Mouse (Mus musculus) MEL (cell line): Measurements from ENCODE around the gene Fance. TPM values are rescaled to one million over a fixed set of nuclear protein-coding genes. Genes with fewer than 3 reads are reported as not detected.

Source experiments
- DNase-seq: peaks from one replicate; pipeline ENCODE4 v3.0.0; 2011; ENCODE audit warnings: low read depth, low spot score
- H3K27ac ChIP-seq: 2 replicates; pipeline ENCODE4 v1.5.1; 2012; ENCODE audit warnings: low read depth, mild to moderate bottlenecking, control low read depth, low read length, moderate library complexity; ENCODE audit not compliant: control insufficient read depth
- H3K27me3 ChIP-seq, 2 experiments: fragments of 150-350 bp in 1 of 2; sonication (generic) in 1 of 2; 2 replicates each; pipeline ENCODE4 v1.6.1; 2012; ENCODE audit warnings: low read length in 2 of 2, mild to moderate bottlenecking in 2 of 2, improper control_type of control experiment in 1 of 2, moderate library complexity in 1 of 2; ENCODE audit not compliant: insufficient read depth in 2 of 2, control insufficient read depth in 1 of 2
- H3K36me3 ChIP-seq, 2 experiments: 2 replicates each; pipeline ENCODE4 v1.6.1; 2012 to 2014; ENCODE audit warnings: low read length in 2 of 2, improper control_type of control experiment in 1 of 2, inconsistent platforms in 1 of 2, mild to moderate bottlenecking in 1 of 2; ENCODE audit not compliant: insufficient read depth in 2 of 2, control insufficient read depth in 1 of 2
- H3K4me1 ChIP-seq, 2 experiments: fragments of 150-350 bp in 1 of 2; sonication (generic) in 1 of 2; 2 replicates each; pipeline ENCODE4 v1.6.1; 2012; ENCODE audit warnings: low read length in 2 of 2, improper control_type of control experiment in 1 of 2, mild to moderate bottlenecking in 1 of 2; ENCODE audit not compliant: insufficient read depth in 2 of 2, control insufficient read depth in 1 of 2
- H3K4me3 ChIP-seq, 2 experiments: fragments of 150-350 bp in 1 of 2; sonication (generic) in 1 of 2; 2 replicates each; pipeline ENCODE4 v1.5.1; 2012; ENCODE audit warnings: low read depth in 2 of 2, low read length in 2 of 2, mild to moderate bottlenecking in 2 of 2, moderate library complexity in 2 of 2, control low read depth in 1 of 2, improper control_type of control experiment in 1 of 2; ENCODE audit not compliant: control insufficient read depth in 1 of 2, insufficient read depth in 1 of 2
- H3K79me2 ChIP-seq: 2 replicates; pipeline ENCODE4 v1.6.1; 2012; ENCODE audit warnings: mild to moderate bottlenecking, low read length, moderate library complexity; ENCODE audit not compliant: control insufficient read depth, poor library complexity, insufficient read depth
- H3K9ac ChIP-seq: 2 replicates; pipeline ENCODE4 v1.6.1; 2012; ENCODE audit warnings: low read depth, mild to moderate bottlenecking, control low read depth, low read length, moderate library complexity; ENCODE audit not compliant: control insufficient read depth, poor library complexity, severe bottlenecking
- H3K9me3 ChIP-seq: fragments of 150-350 bp; sonication (generic); replicated peaks from 2 replicates; pipeline ENCODE4 v1.6.1; 2012; ENCODE audit warnings: mild to moderate bottlenecking, low read length, improper control_type of control experiment, moderate library complexity; ENCODE audit not compliant: insufficient read depth
- BHLHE40 ChIP-seq: IDR thresholded peaks from 2 replicates; pipeline ENCODE4 v1.6.1; 2012; ENCODE audit warnings: low read depth, mild to moderate bottlenecking, inconsistent platforms, low read length, improper control_type of control experiment, borderline replicate concordance
- CHD1 ChIP-seq: IDR thresholded peaks from 2 replicates; pipeline ENCODE4 v1.6.1; 2012; ENCODE audit warnings: low read depth, mild to moderate bottlenecking, inconsistent platforms, low read length, improper control_type of control experiment
- CTCF ChIP-seq, 3 experiments: IDR thresholded peaks in 2 of 3; conservative IDR thresholded peaks in 1 of 3; 2 replicates each; pipeline ENCODE4 v1.5.1; 2011 to 2012; ENCODE audit warnings: low read length in 3 of 3, low read depth in 2 of 3, mild to moderate bottlenecking in 2 of 3, improper control_type of control experiment in 1 of 3, inconsistent platforms in 1 of 3, mixed read lengths in 1 of 3, moderate library complexity in 1 of 3; ENCODE audit not compliant: control insufficient read depth in 1 of 3, insufficient read depth in 1 of 3, poor library complexity in 1 of 3, severe bottlenecking in 1 of 3
- E2F4 ChIP-seq: IDR thresholded peaks from 2 replicates; pipeline ENCODE4 v1.6.1; 2011; ENCODE audit warnings: low read depth, low read length, improper control_type of control experiment, borderline replicate concordance
- ELF1 ChIP-seq: IDR thresholded peaks from 2 replicates; pipeline ENCODE4 v1.6.1; 2014; ENCODE audit warnings: low read depth, mild to moderate bottlenecking, inconsistent platforms, low read length, improper control_type of control experiment, moderate library complexity
- EP300 ChIP-seq, 2 experiments: IDR thresholded peaks; 2 replicates each; pipeline ENCODE4 v1.6.1; 2011; ENCODE audit warnings: improper control_type of control experiment in 2 of 2, low read length in 2 of 2, low read depth in 1 of 2, mild to moderate bottlenecking in 1 of 2
- GATA1 ChIP-seq: IDR thresholded peaks from 2 replicates; pipeline ENCODE4 v1.6.1; 2011; ENCODE audit warnings: low read depth, low read length, improper control_type of control experiment
- HCFC1 ChIP-seq: IDR thresholded peaks from 2 replicates; pipeline ENCODE4 v1.6.1; 2012; ENCODE audit warnings: low read depth, mild to moderate bottlenecking, inconsistent platforms, low read length, improper control_type of control experiment, moderate library complexity
- JUND ChIP-seq: IDR thresholded peaks from 2 replicates; pipeline ENCODE4 v1.6.1; 2011; ENCODE audit warnings: low read depth, mild to moderate bottlenecking, improper control_type of control experiment, low read length
- KAT2A ChIP-seq: conservative IDR thresholded peaks from 2 replicates; pipeline ENCODE4 v1.6.1; 2012; ENCODE audit warnings: low read depth, low read length, improper control_type of control experiment, inconsistent platforms
- MAFK ChIP-seq: IDR thresholded peaks from 2 replicates; pipeline ENCODE4 v1.6.1; 2011; ENCODE audit warnings: low read depth, mild to moderate bottlenecking, low read length, improper control_type of control experiment, borderline replicate concordance
- MAX ChIP-seq: IDR thresholded peaks from 2 replicates; pipeline ENCODE4 v1.6.1; 2011; ENCODE audit warnings: low read length, improper control_type of control experiment
- MYB ChIP-seq: IDR thresholded peaks from 2 replicates; pipeline ENCODE4 v1.6.1; 2011; ENCODE audit warnings: mild to moderate bottlenecking, low read depth, low read length, improper control_type of control experiment
- MYC ChIP-seq: IDR thresholded peaks from 2 replicates; pipeline ENCODE4 v1.6.1; 2011; ENCODE audit warnings: low read depth, mild to moderate bottlenecking, low read length, improper control_type of control experiment, moderate library complexity
- NELFE ChIP-seq: IDR thresholded peaks from 2 replicates; pipeline ENCODE4 v1.6.1; 2011; ENCODE audit warnings: low read depth, low read length, improper control_type of control experiment
- NRF1 ChIP-seq: IDR thresholded peaks from 2 replicates; pipeline ENCODE4 v1.6.1; 2014; ENCODE audit warnings: low read depth, mild to moderate bottlenecking, inconsistent platforms, low read length, improper control_type of control experiment, moderate library complexity; ENCODE audit not compliant: poor library complexity, insufficient read depth, severe bottlenecking
- POLR2A ChIP-seq, 2 experiments: IDR thresholded peaks; 2 replicates each; pipeline ENCODE4 v1.6.1; 2011 to 2012; ENCODE audit warnings: low read length in 2 of 2, mild to moderate bottlenecking in 2 of 2, control low read depth in 1 of 2, improper control_type of control experiment in 1 of 2, low read depth in 1 of 2, moderate library complexity in 1 of 2; ENCODE audit not compliant: control insufficient read depth in 1 of 2, insufficient read depth in 1 of 2, poor library complexity in 1 of 2
- POLR2AphosphoS5 ChIP-seq: IDR thresholded peaks from 2 replicates; pipeline ENCODE4 v1.6.1; 2012; ENCODE audit warnings: low read depth, borderline replicate concordance, mild to moderate bottlenecking, inconsistent platforms, low read length, moderate library complexity, mixed read lengths
- RAD21 ChIP-seq: IDR thresholded peaks from 2 replicates; pipeline ENCODE4 v1.6.1; 2011; ENCODE audit warnings: mild to moderate bottlenecking, low read depth, low read length, improper control_type of control experiment
- RCOR1 ChIP-seq: IDR thresholded peaks from 2 replicates; pipeline ENCODE4 v1.6.1; 2012; ENCODE audit warnings: low read depth, mild to moderate bottlenecking, inconsistent platforms, low read length, improper control_type of control experiment
- SIN3A ChIP-seq: IDR thresholded peaks from 2 replicates; pipeline ENCODE4 v1.6.1; 2012; ENCODE audit warnings: low read length, improper control_type of control experiment, inconsistent platforms
- SMC3 ChIP-seq: IDR thresholded peaks from 2 replicates; pipeline ENCODE4 v1.6.1; 2011; ENCODE audit warnings: low read depth, low read length, improper control_type of control experiment
- TBP ChIP-seq: IDR thresholded peaks from 2 replicates; pipeline ENCODE4 v1.8.0; 2011; ENCODE audit warnings: low read depth, low read length, improper control_type of control experiment
- TCF12 ChIP-seq: IDR thresholded peaks from 2 replicates; pipeline ENCODE4 v1.6.1; 2014; ENCODE audit warnings: low read depth, mild to moderate bottlenecking, inconsistent platforms, low read length, improper control_type of control experiment, moderate library complexity
- UBTF ChIP-seq: IDR thresholded peaks from 2 replicates; pipeline ENCODE4 v1.6.1; 2012; ENCODE audit warnings: low read depth, mild to moderate bottlenecking, inconsistent platforms, low read length, improper control_type of control experiment, moderate library complexity, borderline replicate concordance; ENCODE audit not compliant: insufficient read depth
- ZC3H11A ChIP-seq: IDR thresholded peaks from 2 replicates; pipeline ENCODE4 v1.6.1; 2012; ENCODE audit warnings: low read depth, mild to moderate bottlenecking, inconsistent platforms, low read length, improper control_type of control experiment
- ZNF384 ChIP-seq: IDR thresholded peaks from 2 replicates; pipeline ENCODE4 v1.6.1; 2012; ENCODE audit warnings: low read depth, mild to moderate bottlenecking, inconsistent platforms, low read length, improper control_type of control experiment
- polyA plus RNA-seq, 2 experiments: library from polyadenylated mRNA; stranded (reverse) in 1 of 2; unstranded in 1 of 2; fragments of >175 nt in 1 of 2; fragments of >200 nt in 1 of 2; gene quantifications; 2 replicates each; pipeline versions ENCODE4 v1.2.1 to v1.2.4; 2012; ENCODE audit warnings: low replicate concordance in 2 of 2, low read depth in 1 of 2; ENCODE audit not compliant: insufficient read length in 2 of 2, insufficient read depth in 1 of 2, missing spikeins in 1 of 2
- total RNA-seq: library from RNA; depleted of rRNA; stranded (reverse); fragments of 300-350 nt; gene quantifications from 2 replicates; pipeline ENCODE4 v1.2.3, GENCODE M21; 2012

Gene Fance
- total and polyA plus RNA-seq, 3 experiments, result 51.2 to 382 (median 105) TPM

GRCm38 (mm10) chr17:28293716-28294115 lies 19.6 kb upstream of the Fance start:
- no peaks in the 10 kb centered on the region for H3K79me2 ChIP-seq
- peaks cover 0 to 3% of the 10 kb centered on the region in 2 experiments; a peak in 1 of 4 replicates for H3K36me3 ChIP-seq
- H3K4me1 ChIP-seq, result peaks cover 11 to 13% of the 10 kb centered on the region in 2 experiments
- no peak for DNase-seq
- no peaks in the 10 kb centered on the region for H3K27me3 ChIP-seq
- TF ChIP-seq TBP, result no peak
- no peak for TF ChIP-seq SMC3
- no peak for TF ChIP-seq SIN3A
- no peak for TF ChIP-seq KAT2A
- TF ChIP-seq, all 39 proteins: peak for 0
- H3K4me3 ChIP-seq, result no peak overlapping the region
- no peak overlapping the region for H3K27ac ChIP-seq
- H3K9me3 ChIP-seq, result no peaks in the 10 kb centered on the region
- H3K9ac ChIP-seq, result no peak overlapping the region

DNA sequence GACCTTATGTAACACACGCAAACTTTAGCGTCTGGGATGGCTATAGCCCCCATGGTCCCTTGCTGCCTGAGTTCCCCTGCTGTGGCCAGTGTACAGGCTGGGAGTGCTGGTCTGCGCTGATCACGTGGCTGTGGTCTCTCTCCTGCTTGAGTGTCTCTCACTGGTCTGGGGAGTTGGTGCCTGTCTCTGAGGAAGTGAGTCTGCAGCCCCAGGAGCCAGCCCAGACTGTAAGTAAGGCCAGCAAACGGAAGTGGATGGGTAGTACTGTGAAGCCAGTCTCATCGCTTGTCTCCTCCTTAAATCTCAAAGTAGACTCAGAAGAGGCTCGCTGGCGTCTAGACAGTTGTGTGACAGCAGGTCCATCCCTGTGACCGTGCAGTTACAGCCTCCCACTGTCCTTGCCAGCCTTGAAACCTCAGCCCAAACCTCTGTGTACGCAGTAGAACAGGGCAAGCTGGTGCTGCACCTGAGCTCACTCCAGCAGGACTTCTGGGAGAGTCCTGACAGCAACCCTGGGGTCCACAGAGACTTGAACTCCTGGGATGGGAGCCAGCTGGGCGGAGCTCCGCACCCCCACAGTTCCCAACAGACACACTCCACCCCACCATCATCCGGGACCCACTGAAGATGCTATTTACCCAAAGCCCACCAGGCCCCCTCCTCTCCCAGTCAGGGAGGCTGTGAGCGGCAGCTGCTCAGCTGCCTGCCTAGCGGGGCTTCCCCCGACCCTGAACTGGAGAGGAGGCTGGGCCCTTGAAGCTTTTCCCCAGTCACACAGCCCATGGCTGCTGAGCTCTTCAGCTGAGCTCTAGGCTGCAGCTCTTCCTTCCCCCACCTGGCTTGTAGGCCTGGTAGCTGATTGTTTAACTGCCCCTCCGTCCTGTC lies 18.6 kb upstream of the Fance start:
- peaks cover 11 to 13% of the 10 kb centered on the region in 2 experiments for H3K4me1 ChIP-seq
- DNase-seq, result no peak

DNA sequence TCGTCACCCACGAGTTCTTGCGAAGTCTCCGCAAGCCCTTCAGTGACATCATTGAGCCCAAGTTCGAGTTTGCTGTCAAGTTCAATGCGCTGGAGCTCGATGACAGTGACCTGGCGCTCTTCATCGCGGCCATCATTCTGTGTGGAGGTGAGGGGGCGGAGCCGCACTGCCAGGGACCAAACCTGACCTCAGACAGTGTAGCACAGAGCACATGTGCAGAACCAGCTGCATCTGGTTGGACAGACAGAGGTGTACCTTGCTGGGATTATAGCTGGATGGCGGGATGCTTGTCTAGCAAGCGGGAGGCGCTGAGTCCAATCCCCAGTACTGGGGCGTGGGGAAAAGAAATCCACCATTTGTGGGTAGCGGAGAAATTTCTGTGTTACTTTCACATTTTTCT lies 14.4 kb upstream of the Fance start:
- no peak for DNase-seq
- Histone ChIP-seq H3K4me1 (no peaks in the 10 kb centered on the region), H3K36me3 (no peaks in the 10 kb centered on the region), H3K9ac (no peak overlapping the region), H3K27ac (no peak overlapping the region), H3K79me2 (no peaks in the 10 kb centered on the region), H3K27me3 (no peaks in the 10 kb centered on the region), H3K4me3 (no peak overlapping the region), H3K9me3 (no peaks in the 10 kb centered on the region)
- TF ChIP-seq MAFK (no peak), ZNF384 (no peak), KAT2A (no peak), EP300 (IDR thresholded peaks at IDR 0.05; ENCODE audit: low read depth in 1 of 2, low read length in 2 of 2) (no peak), HCFC1 (no peak), ZC3H11A (no peak), NELFE (no peak), RAD21 (no peak), NRF1 (no peak), TBP (no peak)

More for the DNA sequence above, 18.6 kb upstream of the Fance start:
- Histone ChIP-seq H3K27ac (no peak overlapping the region), H3K36me3 (peaks cover 0 to 3% of the 10 kb centered on the region in 2 experiments; a peak in 1 of 4 replicates), H3K9me3 (no peaks in the 10 kb centered on the region), H3K9ac (no peak overlapping the region), H3K79me2 (no peaks in the 10 kb centered on the region), H3K27me3 (no peaks in the 10 kb centered on the region), H3K4me3 (no peak overlapping the region)
- TF ChIP-seq CTCF (IDR thresholded peaks at IDR 0.05 in 2 of 3, conservative IDR thresholded peaks at IDR 0.05 in 1 of 3; ENCODE audit: control insufficient read depth in 1 of 3, insufficient read depth in 1 of 3, low read depth in 2 of 3, low read length in 3 of 3, poor library complexity in 1 of 3, severe bottlenecking in 1 of 3), result no peak
- TF ChIP-seq SIN3A, result no peak
- TF ChIP-seq SMC3, result no peak
- TF ChIP-seq TCF12, result no peak
- TF ChIP-seq MAX, result no peak
- no peak for TF ChIP-seq GATA1
- no peak for TF ChIP-seq E2F4
- TF ChIP-seq POLR2AphosphoS5, result no peak
- TF ChIP-seq ELF1, result no peak
- TF ChIP-seq JUND, result no peak
- no peak for TF ChIP-seq MYC
- no peak for TF ChIP-seq BHLHE40
- TF ChIP-seq RCOR1, result no peak
- TF ChIP-seq CHD1, result no peak
- no peak for TF ChIP-seq UBTF
- no peak for TF ChIP-seq TBP
- no peak for TF ChIP-seq HCFC1
- TF ChIP-seq POLR2A (IDR thresholded peaks at IDR 0.05; ENCODE audit: control insufficient read depth in 1 of 2, insufficient read depth in 1 of 2, low read depth in 1 of 2, low read length in 2 of 2, poor library complexity in 1 of 2), result no peak
- no peak for TF ChIP-seq MYB
